Mouse (Mus musculus) left cerebral cortex, postnatal 25 days (tissue): ENCODE measurements at regions not wholly inside any gene's neighbourhood (a gene's known extent, or its start where the extent isn't known, plus 50 kb on each side); places are given as distances from the start of the nearest gene placed in this dataset.

Experiments
- DNase-seq, 2 experiments: peaks; one replicate each; pipeline ENCODE4 v3.0.0; 2022; ENCODE audit warnings: low spot score in 2 of 2, mixed read lengths in 1 of 2
- intact Hi-C: fragments of 180-260 bp; cut with DNase I; formaldehyde crosslinking; loops from one replicate; pipeline ENCODE4 v1.15.1; 2025

DNA sequence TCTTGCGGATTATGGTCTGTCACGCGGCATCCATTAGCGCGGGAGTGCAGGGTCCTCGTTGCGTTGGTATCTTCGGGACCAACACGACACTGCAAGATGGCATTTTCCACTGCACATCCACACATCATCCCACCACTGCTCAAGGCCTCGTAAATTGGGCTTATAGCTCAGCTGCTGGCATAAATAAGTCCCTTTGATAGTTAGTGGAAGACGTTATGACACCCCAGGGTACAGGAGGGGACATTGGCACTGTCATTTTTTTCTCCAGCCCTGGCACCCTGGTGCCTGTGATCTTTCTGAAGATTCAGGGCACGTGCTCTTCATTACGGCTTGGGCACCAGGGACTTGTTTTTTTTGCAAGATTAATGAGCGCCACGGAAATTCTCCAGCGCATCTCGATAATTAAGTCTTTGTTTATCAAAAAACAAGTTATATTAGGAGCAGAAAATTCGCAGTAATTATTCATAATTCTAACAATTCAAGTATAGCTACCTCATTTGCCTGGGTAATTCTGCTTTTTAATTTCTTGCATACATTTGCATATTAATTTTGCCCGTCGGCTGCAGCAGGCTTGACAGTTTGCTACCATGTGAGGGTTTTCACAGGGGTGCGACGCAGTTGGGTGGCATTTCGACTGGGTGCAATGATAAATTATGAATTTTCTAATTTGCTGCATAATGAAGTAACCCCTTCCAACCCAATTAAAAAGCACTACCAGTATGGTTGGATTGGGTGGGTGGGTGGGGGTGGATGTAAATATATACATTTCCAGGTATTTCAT lies 119.1 kb downstream of the Vrk1 start:
- intact Hi-C loops, result no loop called here
- DNase-seq, result no peak

DNA sequence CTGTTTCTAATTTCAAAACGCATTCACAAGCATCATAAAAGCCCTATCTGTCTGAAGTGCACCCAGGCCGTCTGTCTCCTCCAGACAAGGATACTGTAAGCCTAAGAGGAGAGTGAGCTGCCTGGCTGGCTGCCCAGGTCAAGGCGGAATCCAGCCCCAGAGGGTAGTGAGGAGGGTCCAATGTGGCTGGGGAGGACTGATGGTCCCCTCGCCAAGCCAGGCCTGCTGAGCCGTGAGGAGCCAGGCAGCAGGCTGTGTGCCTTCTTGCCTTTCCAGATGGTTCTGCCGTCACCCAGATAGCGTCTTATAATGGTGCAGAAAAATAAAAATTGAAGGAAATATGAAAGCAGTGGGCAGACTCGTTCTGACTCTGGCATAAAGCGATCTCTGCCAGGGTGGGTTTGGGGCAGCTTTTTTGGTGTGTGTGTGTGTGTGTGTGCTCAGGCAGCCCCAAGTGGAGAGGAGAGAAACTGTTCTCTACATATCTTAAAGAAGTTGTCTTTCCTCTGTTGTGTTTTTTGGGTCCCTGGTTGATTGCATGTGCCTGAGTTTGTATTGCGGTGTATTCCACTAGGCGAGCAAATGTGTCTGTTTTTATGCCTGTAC lies 120.1 kb downstream of the Vrk1 start:
- intact Hi-C loops, result no loop called here
- DNase-seq, result peak; percentile 18 to 34

DNA sequence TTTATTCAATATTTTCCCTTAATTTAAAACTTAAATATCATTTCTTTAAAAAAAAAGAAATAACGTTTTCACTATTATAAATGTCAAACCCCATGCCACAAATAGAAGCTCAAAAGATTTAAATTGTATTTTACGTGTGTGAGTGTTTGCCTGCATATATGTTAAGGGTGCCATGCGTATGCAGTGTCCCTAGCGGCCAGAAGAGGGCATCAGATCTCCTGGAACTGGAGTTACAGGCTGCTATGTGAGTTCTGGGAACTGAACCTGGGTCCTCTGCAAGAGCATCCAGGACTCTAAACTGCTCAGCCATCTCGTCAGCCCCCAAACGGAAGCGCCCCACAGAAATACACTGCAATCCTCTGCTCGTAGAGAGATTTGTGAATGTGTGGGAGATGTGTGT lies 122.7 kb downstream of the Vrk1 start:
- no peak for DNase-seq
- intact Hi-C loops, result no loop called here

DNA sequence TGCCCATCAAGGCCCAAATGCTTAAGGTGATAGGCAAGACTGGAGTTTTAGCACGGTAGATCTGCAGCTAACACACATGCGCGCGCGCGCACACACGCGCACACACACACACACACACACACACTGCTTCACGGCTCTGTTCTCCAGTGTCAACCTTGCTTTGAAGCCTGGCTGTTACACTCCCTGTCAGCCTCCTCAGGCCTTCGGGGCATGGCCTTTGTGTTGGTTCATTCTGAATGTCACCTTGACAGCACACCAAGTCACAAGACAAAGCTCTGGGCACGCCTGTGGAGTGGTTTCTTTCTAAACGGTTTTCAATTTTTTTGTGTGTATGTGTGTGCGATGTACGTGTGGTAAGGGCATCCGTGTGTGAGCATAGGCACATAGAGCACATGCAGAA lies 128.4 kb downstream of the Vrk1 start:
- DNase-seq, result no peak
- intact Hi-C loops, result no loop called here

DNA sequence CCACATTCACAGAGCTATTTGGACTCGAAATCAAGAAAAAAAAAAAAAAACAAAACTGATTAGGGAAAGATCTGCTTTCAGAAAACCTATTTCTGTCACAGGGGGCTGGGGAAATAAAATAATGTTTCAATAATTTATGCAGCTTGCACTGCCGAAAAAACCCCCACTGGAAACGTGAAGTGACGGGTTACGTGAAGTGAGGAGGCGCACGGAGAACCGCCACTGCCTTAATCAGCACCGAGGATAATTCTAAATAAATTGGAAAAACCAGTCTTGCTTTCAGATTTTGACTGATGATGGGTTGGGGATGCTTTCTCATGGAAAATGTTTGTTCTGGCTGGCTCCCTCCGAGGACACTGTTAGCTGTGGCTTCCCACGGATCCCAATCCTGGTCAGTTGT lies 129.5 kb downstream of the Vrk1 start:
- no peak for DNase-seq
- intact Hi-C loops, result no loop called here

DNA sequence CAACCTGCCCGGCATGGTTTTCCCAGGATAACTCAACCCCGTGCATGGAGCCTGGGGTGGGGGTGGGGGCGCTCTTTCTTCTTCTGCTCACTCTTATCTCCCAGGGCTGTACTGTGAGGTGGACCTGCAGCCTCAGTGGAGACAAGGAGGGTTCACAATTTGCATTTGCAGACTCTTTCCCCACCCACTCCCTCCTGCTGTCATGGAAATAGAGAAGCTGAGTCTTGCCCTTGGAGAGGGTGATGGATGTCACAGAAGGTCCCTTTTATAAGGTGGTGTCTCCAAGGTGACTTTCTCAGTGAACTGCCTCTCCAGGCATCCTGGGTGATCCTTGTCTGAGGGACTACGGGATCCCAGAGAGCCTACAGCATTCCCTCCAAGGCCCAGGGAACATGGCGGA lies 129.9 kb downstream of the Vrk1 start:
- intact Hi-C loops, result no loop called here
- DNase-seq, result no peak

DNA sequence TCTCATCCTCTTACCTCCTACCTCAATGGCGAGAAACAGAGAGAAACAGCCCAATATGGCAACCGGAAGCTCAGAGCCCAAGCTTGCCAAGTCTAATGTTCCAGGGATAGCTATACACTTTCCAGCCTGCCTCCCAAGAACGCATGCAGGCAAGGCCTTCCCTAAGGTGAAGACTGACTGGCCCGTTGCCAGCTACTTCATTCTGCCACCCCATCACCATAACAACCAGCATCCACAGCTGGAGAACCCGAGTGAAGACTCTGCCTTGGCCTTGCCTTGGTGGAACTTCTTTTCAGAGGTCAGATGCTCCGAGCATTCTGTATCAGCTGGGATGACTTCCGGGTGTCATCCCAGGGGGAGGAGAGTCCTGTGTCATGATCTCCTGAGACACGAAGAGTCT lies 130.6 kb downstream of the Vrk1 start:
- intact Hi-C loops, result no loop called here
- no peak for DNase-seq

DNA sequence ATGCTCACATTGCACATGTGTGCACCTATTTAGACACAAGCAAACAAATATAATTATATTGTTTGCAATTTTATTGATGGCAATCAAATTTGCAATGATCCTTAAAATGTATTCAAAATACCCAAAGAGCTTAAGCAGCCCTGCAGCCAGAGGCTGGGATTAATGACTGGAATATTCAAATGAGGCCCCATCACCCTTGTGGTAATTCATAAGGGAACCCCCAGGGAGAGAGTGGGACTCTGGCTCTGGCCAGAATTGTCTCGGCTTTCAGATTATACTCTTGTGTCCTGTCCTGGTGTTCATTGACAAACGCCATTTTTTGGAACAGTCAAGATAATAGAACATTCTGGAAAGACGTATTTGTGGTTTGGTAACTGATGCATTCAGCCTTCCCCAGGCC lies 133.5 kb downstream of the Vrk1 start:
- DNase-seq, result no peak
- intact Hi-C loops, result no loop called here

DNA sequence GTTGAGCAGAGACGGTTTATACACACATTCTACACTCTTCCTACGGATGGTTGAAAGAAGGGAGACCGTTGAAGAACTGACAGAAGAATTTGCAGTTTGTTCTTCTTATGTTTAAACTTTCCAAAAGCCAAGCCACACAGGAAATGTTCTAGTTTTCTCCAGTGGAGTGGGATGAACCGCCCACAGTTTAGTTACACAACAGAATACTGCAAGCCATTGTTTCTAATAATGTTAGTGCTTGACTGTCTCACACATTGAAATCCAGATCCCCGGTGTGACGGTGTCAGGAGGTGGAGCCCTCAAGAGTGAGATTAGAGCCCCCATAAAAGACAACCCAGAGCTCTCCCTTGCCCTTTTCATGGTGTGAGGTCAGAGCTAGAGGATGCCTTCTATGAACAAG lies 146.8 kb downstream of the Vrk1 start:
- DNase-seq, result peak; percentile 42 to 74
- intact Hi-C loops, result loop anchor here (5.0 kb wide), 1 partner anchor 175 kb away; no protein-coding TSS in a partner anchor

DNA sequence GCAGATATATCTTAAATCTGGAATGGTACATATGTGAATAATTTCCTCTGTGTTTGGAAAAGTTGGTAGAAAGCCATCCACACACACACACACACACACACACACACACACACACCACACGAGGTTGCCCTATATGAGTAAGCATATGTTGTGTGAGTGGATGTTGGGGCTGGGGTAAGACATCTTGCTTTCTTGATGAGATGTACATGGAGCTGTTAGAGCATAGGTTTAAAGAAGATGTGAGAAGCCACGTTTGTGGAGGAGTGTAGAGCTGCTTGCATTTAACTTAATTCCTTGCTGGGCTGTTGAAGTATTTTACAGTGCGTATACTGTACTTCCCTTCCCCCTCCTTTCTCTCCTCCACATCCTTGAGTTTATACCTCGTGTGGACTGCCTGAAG lies 147.8 kb downstream of the Vrk1 start:
- intact Hi-C loops, result loop anchor here (5.0 kb wide), 1 partner anchor 176 kb away; no protein-coding TSS in a partner anchor

DNA sequence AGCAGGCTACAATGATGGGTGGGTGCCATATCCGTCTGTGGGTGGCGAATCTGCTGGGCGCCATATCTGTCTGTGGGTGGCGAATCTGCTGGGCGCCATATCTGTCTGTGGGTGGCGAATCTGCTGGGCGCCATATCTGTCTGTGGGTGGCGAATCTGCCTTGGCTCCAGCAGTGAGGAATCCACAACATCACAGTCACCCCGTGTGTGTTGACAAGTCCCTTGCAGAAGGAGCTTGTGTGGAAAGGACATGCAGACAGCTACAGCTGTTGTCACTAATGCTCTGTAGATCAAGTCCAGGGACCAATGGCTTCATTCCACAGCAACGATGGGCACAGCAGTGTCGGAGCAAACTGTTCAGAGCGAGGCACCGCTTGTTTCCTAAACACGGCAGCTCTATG lies 148.6 kb downstream of the Vrk1 start:
- intact Hi-C loops, result loop anchor here (5.0 kb wide), 1 partner anchor 176 kb away; no protein-coding TSS in a partner anchor
- DNase-seq, result peak in 1 of 2 experiments; percentile 22

More for the DNA sequence above, 147.8 kb downstream of the Vrk1 start:
- peak in 1 of 2 experiments; percentile 53 for DNase-seq

DNA sequence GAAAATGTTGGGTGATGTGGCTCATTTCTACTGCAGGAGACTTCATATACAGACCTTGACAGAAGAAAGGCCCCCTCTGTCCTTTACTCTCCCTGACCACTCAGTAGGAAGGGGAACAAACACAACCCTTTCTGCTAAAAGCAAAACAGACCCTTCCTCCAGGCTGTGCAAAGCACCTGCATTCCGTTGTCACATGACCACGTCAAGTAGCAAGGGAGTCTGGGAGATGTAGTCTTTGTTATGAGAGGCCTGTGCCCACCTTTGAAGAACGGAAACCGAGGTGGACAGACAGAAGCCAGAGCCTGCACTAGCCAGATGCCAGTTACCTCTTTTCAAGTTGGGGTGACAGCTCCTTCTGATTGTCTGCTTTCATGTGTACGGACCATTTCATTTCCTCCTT lies 161.3 kb downstream of the Vrk1 start:
- no peak for DNase-seq
- intact Hi-C loops, result no loop called here

DNA sequence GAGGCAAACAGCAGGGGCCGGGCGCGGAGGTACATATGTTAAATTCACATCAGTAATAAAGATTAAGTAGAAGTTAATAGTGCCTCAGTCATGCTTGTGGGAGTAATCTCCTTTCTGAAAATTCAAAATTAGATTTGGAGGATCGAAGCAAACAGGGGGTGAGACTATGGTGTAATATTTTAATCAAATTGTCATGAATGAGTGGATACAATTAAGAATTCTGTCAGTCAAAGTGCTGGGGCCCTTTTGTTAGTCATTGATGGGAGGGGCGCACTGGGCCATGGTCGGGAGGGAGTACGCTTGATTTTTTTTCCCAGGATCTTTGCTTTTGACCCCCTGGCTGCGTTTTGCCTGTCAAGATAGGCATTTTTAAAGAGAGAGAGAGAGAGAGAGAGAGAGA lies 163.2 kb downstream of the Vrk1 start:
- intact Hi-C loops, result no loop called here
- DNase-seq, result no peak

DNA sequence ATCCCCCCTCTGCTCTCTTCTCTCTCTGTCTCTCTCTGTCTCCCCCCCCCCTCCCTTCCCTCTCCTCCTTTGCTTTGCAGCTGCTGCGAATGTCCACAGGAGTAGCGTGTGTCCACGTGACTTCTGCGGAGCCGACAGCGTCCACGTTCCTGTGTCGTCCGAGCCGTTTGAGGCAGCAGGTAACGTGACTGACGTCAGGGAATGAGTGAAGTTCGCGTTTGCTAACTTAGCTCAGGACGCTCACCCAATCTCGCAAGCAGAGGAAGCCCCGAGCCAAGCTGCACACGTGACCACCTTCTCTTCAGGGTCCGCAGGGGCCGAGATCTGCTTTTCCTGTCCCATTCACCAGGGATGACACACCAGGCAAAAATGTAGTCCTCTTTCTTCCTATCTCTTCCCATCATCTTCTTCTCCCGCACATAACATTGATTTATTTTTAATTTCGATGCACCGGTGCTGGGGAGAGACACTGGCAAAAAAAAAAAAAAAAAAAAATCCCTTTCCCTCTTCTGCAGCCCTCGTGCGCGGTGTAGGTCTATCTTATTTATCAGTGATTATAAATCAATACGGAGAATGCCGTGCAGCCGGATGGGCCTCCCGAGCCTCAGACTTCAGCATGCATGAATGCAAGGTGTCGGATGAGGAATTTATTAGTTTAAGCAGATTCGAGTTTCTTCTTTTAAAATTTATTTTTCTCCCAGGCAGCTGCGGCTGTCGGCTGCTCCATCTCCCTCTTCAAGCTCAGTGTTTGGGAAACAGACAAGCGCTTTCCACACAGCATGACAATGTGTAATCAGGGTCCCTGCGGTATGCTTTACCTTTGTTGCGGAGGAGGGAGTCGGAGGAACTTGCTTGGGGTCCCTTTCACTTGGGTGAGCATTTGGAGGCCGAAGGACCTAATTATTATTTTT lies 164.3 kb downstream of the Vrk1 start:
- peak; percentile 52 to 54 for DNase-seq
- intact Hi-C loops, result no loop called here

DNA sequence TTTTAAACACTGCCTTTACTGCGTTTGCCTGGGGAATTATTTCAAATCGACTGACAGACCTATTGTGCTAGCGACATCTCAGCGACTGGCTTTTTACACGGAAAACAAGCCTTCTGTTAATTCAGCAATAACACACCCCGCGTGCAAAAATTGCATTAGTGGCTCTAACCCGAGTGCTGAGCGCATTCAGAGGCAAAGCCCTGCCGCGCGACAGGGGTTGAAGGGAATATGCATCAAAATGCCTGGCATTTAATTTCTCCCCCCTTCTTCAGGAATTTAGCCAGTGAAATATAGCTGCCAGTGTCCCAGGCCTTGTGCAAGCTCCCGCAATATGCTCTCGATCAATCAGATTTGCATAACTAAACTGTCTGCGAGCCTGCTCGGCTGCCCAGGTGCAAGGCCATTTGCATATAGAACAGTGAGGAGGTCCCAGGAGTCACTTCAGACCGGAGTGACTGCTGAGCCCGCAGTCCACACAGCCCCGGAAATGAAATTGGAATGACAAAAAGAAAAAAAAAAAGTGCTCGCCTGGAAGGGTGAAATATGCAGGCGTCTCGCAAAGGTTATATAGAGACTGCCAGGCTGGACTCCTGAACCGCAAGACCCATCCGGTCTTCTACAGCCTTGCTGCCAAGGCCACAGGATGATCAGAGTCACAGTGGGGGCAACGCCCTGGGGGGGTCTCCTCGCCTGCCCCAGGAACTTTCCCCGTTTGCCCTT lies 165.1 kb downstream of the Vrk1 start:
- DNase-seq, result peak in 1 of 2 experiments; percentile 12
- intact Hi-C loops, result no loop called here

DNA sequence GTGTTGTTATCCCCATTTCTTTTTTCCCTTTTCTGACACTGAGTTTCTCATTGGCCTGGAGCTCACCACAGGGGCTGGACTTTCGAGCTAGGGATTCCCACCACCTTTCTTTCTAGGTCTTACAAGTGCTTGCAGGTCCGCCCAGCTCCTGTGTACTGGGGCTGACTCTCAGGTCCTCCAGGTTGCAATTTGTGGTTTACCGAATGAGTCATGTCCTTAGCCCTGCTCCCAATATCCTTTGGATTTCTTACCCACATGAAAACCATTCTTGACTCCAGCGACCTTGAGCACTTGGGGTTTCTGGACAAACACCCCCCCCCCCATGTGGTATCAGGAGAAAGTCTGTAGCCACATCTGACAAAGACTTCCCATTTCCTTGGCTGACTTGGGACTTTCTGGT lies 167.3 kb downstream of the Vrk1 start:
- intact Hi-C loops, result no loop called here
- DNase-seq, result no peak

DNA sequence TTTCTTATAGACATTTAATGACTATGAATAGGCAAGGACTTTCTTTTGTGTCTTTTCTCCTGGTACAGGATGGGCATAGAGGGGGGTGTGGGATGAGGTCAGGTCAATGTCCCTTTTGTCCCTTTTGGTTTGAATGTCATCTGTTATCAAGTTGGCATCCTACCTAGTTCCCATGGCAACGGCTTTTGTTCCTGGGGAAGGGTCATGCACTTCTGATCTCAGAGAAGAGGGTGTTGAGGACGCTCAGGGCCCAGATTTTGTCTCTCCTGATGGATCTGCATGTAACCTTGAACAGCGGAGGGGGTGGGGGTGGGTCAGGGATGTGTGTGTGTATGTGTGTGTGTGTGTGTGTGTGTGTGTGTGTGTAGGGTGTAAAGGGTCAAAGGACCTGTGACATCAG lies 167.8 kb downstream of the Vrk1 start:
- DNase-seq, result no peak
- intact Hi-C loops, result no loop called here

DNA sequence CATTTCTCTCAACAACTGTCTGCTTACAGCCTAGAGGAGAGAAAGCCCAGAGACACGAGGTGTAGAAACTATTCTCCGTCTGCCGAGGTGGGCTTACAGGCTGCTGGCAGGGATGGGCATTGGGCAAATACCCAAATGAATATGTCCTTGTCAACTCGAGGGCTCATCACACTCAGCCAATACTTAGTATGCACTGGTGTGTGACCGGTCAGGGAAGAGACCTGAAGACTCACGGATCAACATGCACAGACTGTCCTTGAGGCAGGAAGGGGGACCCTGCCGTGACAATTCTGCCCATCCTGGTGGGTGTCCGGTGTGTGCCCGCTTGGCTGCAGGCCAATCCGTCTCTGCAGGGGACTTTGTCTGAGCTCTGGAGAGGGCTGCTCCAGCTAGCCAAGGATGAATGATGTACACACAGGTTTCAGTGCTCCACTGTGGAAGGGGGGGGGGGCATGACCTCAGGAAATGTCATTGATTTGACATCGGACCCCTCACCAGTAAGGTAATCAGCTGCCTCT lies 168.7 kb downstream of the Vrk1 start:
- intact Hi-C loops, result no loop called here
- DNase-seq, result no peak

DNA sequence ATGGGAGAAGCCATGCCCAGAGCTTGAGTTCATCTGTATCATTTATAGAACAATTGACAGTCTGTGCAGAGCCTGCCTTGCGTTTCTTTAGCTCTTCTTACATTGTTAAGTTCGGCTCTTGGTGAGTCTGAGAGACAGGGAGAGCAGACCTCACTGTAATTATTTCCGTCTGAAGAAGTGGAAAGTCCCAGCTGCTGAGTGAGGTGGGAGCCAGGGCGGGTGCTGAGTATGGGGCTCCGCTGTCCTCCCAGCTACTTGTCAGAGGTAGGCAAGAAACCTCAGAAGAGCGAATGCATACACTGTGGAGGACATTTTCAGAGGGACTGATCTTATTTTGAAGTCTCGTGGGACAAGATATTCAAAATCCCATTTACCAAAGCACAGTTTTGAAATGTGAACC lies 172.9 kb downstream of the Vrk1 start:
- intact Hi-C loops, result no loop called here
- DNase-seq, result no peak

DNA sequence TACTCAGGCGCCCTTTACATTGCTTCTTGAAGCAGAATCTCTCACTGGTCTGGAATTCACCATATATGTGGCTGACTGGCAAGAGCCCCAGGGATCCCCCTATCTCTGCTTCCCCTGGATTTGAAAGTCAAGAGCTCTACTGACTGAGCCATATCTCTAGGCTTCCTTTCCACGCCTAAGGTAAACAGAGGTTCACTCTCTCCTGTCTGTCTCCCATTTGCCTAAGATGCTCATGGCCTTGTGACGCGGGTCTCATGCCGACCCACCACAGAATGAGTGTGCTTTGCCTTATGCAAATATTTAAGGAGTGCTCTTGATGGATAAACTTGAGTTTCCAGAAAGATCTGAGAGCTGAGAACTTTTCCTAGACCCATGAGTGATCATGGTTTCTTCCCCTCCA lies 173.9 kb downstream of the Vrk1 start:
- intact Hi-C loops, result no loop called here

More for the DNA sequence above, 173.9 kb downstream of the Vrk1 start:
- DNase-seq, result no peak
